Mouse (Mus musculus): ENCODE data around the gene Fam199x. TPM values are rescaled to one million over a fixed set of nuclear protein-coding genes. Genes with fewer than 3 reads are reported as not detected.

The Fam199x gene
- polyA plus RNA-seq, 1 experiment from 2014 or later = 3.7 TPM

DNA sequence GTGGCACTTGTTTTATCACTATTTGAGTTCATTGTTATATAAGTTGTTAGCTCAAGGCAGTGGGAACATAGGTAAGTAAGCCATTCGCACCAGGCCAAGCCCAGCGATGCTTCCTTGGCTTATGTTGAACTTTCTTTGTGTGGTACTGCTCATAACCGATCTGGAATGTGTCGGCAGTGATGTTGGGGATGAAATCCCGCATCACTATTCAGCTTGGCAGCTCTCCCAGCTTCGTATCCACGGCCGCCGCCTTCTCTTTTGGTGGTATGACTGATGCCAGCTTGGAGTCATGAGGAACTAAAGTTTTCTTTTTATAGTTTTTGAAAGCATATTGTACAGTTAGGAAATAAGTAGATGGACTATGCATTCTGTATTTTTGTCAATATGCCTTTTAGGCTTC is 13.8 kb downstream of the Fam199x start:
- Histone ChIP-seq H3K9ac (no peak overlapping the region), H3K9me3 (no peaks in the 10 kb centered on the region), H3K4me2 (no peak overlapping the region), H3K36me3 (no peaks in the 10 kb centered on the region), H3K27me3 (replicated peaks) (no peaks in the 10 kb centered on the region), H3K4me1 (no peaks in the 10 kb centered on the region), H3K27ac (replicated peaks) (no peak overlapping the region), H3K4me3 (no peak overlapping the region)
- 62% methylated on average over 9 of the region's 9 CpGs for WGBS
- ATAC-seq (ENCODE audit: extremely low read depth, insufficient number of reproducible peaks, low FRiP score, low TSS enrichment) = no peak

GRCm38 (mm10) chrX:137104531-137104930 is 55.1 kb downstream of the Fam199x start:
- no peak overlapping the region for H3K27ac ChIP-seq (replicated peaks)
- no peak overlapping the region for H3K9ac ChIP-seq
- 8% methylated on average over 25 of the region's 25 CpGs for WGBS
- H3K9me3 ChIP-seq = no peaks in the 10 kb centered on the region
- no peaks in the 10 kb centered on the region for H3K4me1 ChIP-seq
- H3K4me2 ChIP-seq = no peak overlapping the region
- H3K27me3 ChIP-seq (replicated peaks) = peaks cover 61% of the 10 kb centered on the region
- ATAC-seq (ENCODE audit: extremely low read depth, insufficient number of reproducible peaks, low FRiP score, low TSS enrichment) = no peak
- H3K4me3 ChIP-seq = no peak overlapping the region
- H3K36me3 ChIP-seq = no peaks in the 10 kb centered on the region

DNA sequence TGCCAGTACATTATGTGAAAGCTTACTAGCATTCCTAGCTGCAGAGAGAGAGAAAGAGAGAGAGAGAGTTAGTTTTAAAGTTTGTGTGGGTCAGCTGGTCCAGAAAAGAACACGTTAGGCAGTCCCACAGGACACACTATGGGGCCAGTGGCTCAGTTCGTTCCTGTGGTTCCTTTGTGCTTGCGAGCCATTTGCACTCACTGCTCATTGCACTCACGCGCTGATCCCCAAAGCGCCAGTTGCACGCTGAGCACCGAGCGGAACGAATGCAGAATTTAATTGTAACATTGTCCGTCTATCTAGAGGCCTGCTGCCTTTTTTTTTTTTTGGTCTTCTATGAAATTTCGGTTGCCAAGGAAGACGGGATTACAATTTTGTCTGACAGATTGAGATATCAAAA is 57.1 kb downstream of the Fam199x start:
- Histone ChIP-seq H3K27ac (replicated peaks) (no peak overlapping the region), H3K4me3 (no peak overlapping the region), H3K4me1 (no peaks in the 10 kb centered on the region), H3K9me3 (no peaks in the 10 kb centered on the region), H3K36me3 (no peaks in the 10 kb centered on the region), H3K4me2 (no peak overlapping the region), H3K9ac (no peak overlapping the region), H3K27me3 (replicated peaks) (peaks cover 51% of the 10 kb centered on the region)
- WGBS = 14% methylated on average over 11 of the region's 13 CpGs
- no peak for ATAC-seq (ENCODE audit: extremely low read depth, insufficient number of reproducible peaks, low FRiP score, low TSS enrichment)

DNA sequence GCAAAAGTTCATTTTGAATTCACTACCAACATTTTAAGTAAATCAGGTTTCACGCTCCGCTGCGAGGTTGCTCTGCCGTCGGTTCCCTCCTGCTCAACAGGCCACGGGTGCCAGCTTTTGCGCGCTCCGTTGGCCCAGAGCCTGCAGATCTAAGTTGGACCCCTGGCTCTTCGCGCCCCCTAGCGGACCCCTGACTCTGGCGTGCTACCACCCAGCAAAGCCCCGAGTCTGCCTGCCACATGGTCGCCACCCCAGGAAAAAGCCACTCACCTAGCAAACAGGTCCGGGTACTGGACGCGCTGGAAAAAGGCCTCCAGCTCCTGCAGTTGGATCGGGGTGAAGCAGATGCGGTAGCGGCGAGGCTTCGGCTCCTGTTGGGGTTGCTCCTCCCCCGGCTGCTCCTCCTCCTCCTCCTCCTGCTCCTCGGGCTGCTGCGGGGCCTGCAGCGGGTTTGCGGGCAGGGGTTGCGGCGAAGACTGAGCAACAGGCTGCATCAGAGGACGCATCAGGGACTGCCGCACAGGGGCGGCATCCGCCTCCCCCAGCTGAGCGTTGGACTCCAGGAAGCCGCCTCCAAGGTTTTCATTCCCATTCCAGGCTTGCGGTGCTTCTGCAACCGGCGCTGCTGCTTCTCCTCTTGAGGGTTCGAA is 68.8 kb downstream of the Fam199x start:
- Histone ChIP-seq H3K9me3 (no peaks in the 10 kb centered on the region; the same call in 1 of the 2 replicates), H3K4me3 (peak overlapping the region; percentile 38; the same call in 1 of the 2 replicates), H3K9ac (no peak overlapping the region), H3K27me3 (replicated peaks) (peaks cover 85% of the 10 kb centered on the region), H3K4me2 (peak overlapping the region; percentile 63), H3K27ac (replicated peaks) (no peak overlapping the region), H3K36me3 (no peaks in the 10 kb centered on the region), H3K4me1 (0 out of 2 replicates have a peak, but pooled peaks cover 6% of the 10 kb centered on the region)
- WGBS = 14% methylated on average over 38 of the region's 40 CpGs
- no peak for ATAC-seq (ENCODE audit: extremely low read depth, insufficient number of reproducible peaks, low FRiP score, low TSS enrichment)

DNA sequence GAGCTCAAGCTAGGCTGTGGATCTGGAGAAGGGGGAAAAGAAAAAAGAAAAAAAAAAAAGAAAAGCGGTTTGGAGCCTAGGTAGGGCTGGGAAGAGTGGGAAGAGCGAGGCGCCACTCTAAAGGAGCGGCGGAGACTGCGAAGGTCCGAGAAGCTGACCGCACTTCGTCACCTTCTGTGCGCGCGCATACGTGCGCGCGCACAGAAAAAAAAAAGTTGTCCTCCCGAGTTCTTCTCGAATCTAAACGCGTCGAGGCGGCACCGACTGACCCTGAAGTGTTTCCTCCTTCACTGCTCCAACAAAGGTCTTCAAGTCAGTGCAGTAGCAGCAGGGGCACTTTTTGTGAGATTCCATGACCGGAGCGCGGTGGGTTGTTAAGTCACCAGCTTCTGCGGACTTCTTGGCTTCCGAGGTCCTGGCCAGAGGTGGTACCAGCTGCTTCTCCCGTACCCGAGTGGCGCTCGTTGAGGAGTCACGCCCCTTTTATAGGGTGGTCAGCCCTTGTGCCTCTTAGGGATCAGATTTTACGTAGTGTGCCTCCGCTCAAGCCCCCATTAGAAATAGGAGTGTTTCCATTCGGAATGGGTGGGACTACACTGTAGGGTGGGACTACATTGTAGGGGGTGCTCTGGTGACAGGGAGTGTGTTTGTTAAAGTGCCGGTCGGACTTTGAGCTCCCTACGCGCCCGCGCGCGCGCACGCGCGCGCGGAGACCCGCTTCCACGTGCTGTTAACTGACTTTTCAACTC is 70.5 kb downstream of the Fam199x start:
- ATAC-seq (ENCODE audit: extremely low read depth, insufficient number of reproducible peaks, low FRiP score, low TSS enrichment) = no peak
- H3K4me2 ChIP-seq = peak overlapping the region; percentile 63
- H3K9ac ChIP-seq = no peak overlapping the region
- H3K27ac ChIP-seq (replicated peaks) = no peak overlapping the region
- no peaks in the 10 kb centered on the region; the same call in 1 of the 2 replicates for H3K9me3 ChIP-seq
- peak overlapping the region; percentile 38 for H3K4me3 ChIP-seq
- 13% methylated on average over 52 of the region's 52 CpGs for WGBS
- no peaks in the 10 kb centered on the region for H3K36me3 ChIP-seq
- H3K27me3 ChIP-seq (replicated peaks) = peaks cover 84% of the 10 kb centered on the region
- 0 out of 2 replicates have a peak, but pooled peaks cover 6% of the 10 kb centered on the region for H3K4me1 ChIP-seq

GRCm38 (mm10) chrX:137121718-137122117 is 72.3 kb downstream of the Fam199x start, which contains the start of gene Esx1:
TSS of gene Esx1 (minus strand) at chrX:137122083.
- Histone ChIP-seq H3K4me3 (peak within 1 kb of the TSS; percentile 29), H3K9ac (no peak within 1 kb of the TSS), H3K4me2 (peak within 1 kb of the TSS; percentile 38), H3K9me3 (no peaks in the 10 kb centered on the region; the same call in 1 of the 2 replicates), H3K27me3 (replicated peaks) (peaks cover 86% of the 10 kb centered on the region), H3K36me3 (no peaks in the 10 kb centered on the region), H3K27ac (replicated peaks) (no peak within 1 kb of the TSS), H3K4me1 (0 out of 2 replicates have a peak, but pooled peaks cover 6% of the 10 kb centered on the region)
- no peak for ATAC-seq (ENCODE audit: extremely low read depth, insufficient number of reproducible peaks, low FRiP score, low TSS enrichment)
- 10% methylated on average over 16 of the region's 21 CpGs for WGBS

DNA sequence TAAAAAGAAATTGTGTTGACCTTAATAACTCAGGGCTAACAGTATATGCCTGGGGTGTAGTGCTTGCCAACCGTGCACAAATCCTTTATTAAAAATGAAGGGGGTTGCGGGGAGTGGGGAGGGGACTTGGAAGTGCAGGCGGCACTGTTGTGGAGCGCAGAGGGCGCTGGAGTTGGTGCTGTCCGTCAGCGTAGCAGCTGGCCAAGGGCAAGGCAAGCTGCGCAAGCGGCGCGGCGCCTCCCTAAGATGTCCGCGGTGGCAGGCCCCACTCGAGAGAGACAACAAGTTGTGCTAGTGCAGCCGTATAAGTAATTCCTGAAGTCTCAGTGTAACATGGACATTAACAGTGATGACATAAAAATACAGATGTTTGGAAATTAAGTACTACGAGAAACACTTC is 78.1 kb downstream of the Fam199x start:
- no peaks in the 10 kb centered on the region for H3K9me3 ChIP-seq
- WGBS = 5% methylated on average over 17 of the region's 17 CpGs
- peaks cover 62% of the 10 kb centered on the region for H3K27me3 ChIP-seq (replicated peaks)
- H3K4me3 ChIP-seq = peak overlapping the region; percentile 9; the same call in 1 of the 2 replicates
- peak overlapping the region; percentile 48 for H3K4me2 ChIP-seq
- no peak overlapping the region for H3K9ac ChIP-seq
- no peak overlapping the region for H3K27ac ChIP-seq (replicated peaks)
- no peaks in the 10 kb centered on the region for H3K36me3 ChIP-seq
- no peaks in the 10 kb centered on the region for H3K4me1 ChIP-seq
- ATAC-seq (ENCODE audit: extremely low read depth, insufficient number of reproducible peaks, low FRiP score, low TSS enrichment) = no peak

Other genes starting within 250 kb of the Fam199x start
- 2.4 and 3.6 TPM in 2 replicates for gene Plp1, start 226.9 kb upstream of the Fam199x start, polyA plus RNA-seq (2015; fragmentation: Nextera tagmentation; extraction: Ambion mirVana)
- gene Rab9b, start 180.8 kb upstream of the Fam199x start, polyA plus RNA-seq (2015; fragmentation: Nextera tagmentation; extraction: Ambion mirVana) = 0.11 and 0.22 TPM in 2 replicates
- gene H2bfm, start 122.3 kb upstream of the Fam199x start, polyA plus RNA-seq (2015; fragmentation: Nextera tagmentation; extraction: Ambion mirVana) = not detected in 2 replicates
- gene Tmsb15b2, start 74.1 kb upstream of the Fam199x start, polyA plus RNA-seq (2015; fragmentation: Nextera tagmentation; extraction: Ambion mirVana) = 16.5 and 17.7 TPM in 2 replicates
- gene Tmsb15l, start 72.7 kb upstream of the Fam199x start, polyA plus RNA-seq (2015; fragmentation: Nextera tagmentation; extraction: Ambion mirVana) = 2.0 and 2.7 TPM in 2 replicates
- gene Tmsb15b1, start 72.7 kb upstream of the Fam199x start, polyA plus RNA-seq (2015; fragmentation: Nextera tagmentation; extraction: Ambion mirVana) = 11.6 and 14.9 TPM in 2 replicates
- 3.2 and 4.1 TPM in 2 replicates for gene Zcchc18, start 56.4 kb upstream of the Fam199x start, polyA plus RNA-seq (2015; fragmentation: Nextera tagmentation; extraction: Ambion mirVana)
- gene Slc25a53, start 11.3 kb upstream of the Fam199x start, polyA plus RNA-seq (2015; fragmentation: Nextera tagmentation; extraction: Ambion mirVana) = 5.6 and 6.4 TPM in 2 replicates
- gene Esx1, start 72.5 kb downstream of the Fam199x start, polyA plus RNA-seq (2015; fragmentation: Nextera tagmentation; extraction: Ambion mirVana) = not detected in 2 replicates

All from heart, embryonic 13.5 days (tissue).